ENCODE assay signal across 8 mouse cellular contexts in the genomic region with DNA sequence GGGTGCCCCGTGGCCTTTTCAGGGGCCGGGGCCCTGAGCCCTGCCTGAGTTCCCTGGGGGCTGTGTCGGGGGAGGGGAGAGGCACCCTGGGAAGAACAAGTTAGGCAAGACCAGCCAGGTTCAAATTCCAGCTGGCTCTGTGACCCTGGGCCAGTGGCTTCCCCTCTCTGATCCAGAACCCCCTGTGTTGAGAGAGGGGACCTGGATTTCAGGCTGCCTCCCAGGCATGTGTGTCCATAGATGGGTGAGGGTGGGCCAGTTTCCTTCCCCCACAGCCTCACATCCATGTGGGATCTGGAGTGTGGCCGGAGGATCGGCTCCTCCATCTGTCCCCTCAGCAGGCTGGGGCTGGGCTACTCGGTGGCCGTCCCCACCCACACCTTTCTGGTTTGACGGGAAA. TPM values are rescaled to one million over a fixed set of nuclear protein-coding genes. Genes with fewer than 3 reads are reported as not detected.
DNase-seq lines count a peak whose midpoint lies in the region; ATAC-seq and TF ChIP-seq lines count a peak whose summit lies in the region.

No protein-coding gene starts in this region.

- peak overlapping the region; percentile 37 for H3K9ac ChIP-seq in kidney, postnatal 0 days (ENCODE audit: low read depth, low read length)
- H3K9ac ChIP-seq in forebrain, embryonic 16.5 days (replicated peaks; ENCODE audit: low read depth, low read length): no peak overlapping the region; the same call in 1 of the 2 replicates

- peaks cover 71% of the 10 kb centered on the region for H3K79me2 ChIP-seq in macrophage (ENCODE audit: inconsistent target)

- 32% methylated on average over 8 of the region's 8 CpGs for WGBS in kidney, postnatal 0 days
- WGBS in forebrain, embryonic 16.5 days: 60% methylated on average over 8 of the region's 8 CpGs
- WGBS in macrophage (ENCODE audit: missing documents): 38% methylated on average over 7 of the region's 8 CpGs

- ATAC-seq in kidney, postnatal 0 days (replicated peaks; ENCODE audit: low FRiP score, low read depth): no peak
- no peak for ATAC-seq in forebrain, embryonic 16.5 days

- H3K4me1 ChIP-seq in kidney, postnatal 0 days (replicated peaks; ENCODE audit: insufficient read depth, low read length): peaks cover 20% of the 10 kb centered on the region
- H3K4me1 ChIP-seq in forebrain, embryonic 16.5 days (replicated peaks; ENCODE audit: control insufficient read depth, insufficient read depth, low read length): peaks cover 52% of the 10 kb centered on the region

- no peak for TF ChIP-seq CTCF in kidney, postnatal 0 days (IDR thresholded peaks at IDR 0.05; ENCODE audit: low read depth)

- no peaks in the 10 kb centered on the region for H3K27me3 ChIP-seq in kidney, postnatal 0 days (ENCODE audit: insufficient read depth, low read length)
- peaks cover 8% of the 10 kb centered on the region for H3K27me3 ChIP-seq in forebrain, embryonic 16.5 days (replicated peaks; ENCODE audit: control insufficient read depth, insufficient read depth, low read length)

- 0 out of 2 replicates have a peak overlapping the region, but pooled peaks have one; percentile 1 for H3K4me3 ChIP-seq in kidney, postnatal 0 days (replicated peaks; ENCODE audit: low read depth, low read length)
- no peak overlapping the region for H3K4me3 ChIP-seq in forebrain, embryonic 16.5 days (replicated peaks; ENCODE audit: low read length)
- peak overlapping the region; percentile 76 for H3K4me3 ChIP-seq in macrophage (ENCODE audit: inconsistent target)

- peak overlapping the region; percentile 91 for H3K4me2 ChIP-seq in kidney, postnatal 0 days (ENCODE audit: low read length)
- H3K4me2 ChIP-seq in forebrain, embryonic 16.5 days (ENCODE audit: low read length): 0 out of 2 replicates have a peak overlapping the region, but pooled peaks have one; percentile 3

- no peaks in the 10 kb centered on the region for H3K9me3 ChIP-seq in kidney, postnatal 0 days (replicated peaks; ENCODE audit: low read length)
- no peaks in the 10 kb centered on the region for H3K9me3 ChIP-seq in forebrain, embryonic 16.5 days (ENCODE audit: control insufficient read depth, low read length)

- no peak for DNase-seq in kidney, postnatal 0 days (ENCODE audit: low spot score)
- no peak for DNase-seq in kidney, adult 11 months
- DNase-seq in cerebellum, adult 8-10 months: peak; percentile 59
- DNase-seq in retina, postnatal 1 day: no peak
- no peak for DNase-seq in left cerebral cortex, adult 9 months (ENCODE audit: low spot score in 2 of 2)
- no peak for DNase-seq in MN1 (ENCODE audit: low spot score)

- H3K27ac ChIP-seq in kidney, postnatal 0 days: no peak overlapping the region
- H3K27ac ChIP-seq in forebrain, embryonic 16.5 days (ENCODE audit: low read length): no peak overlapping the region
- H3K27ac ChIP-seq in macrophage: peak overlapping the region; percentile 34

- H3K36me3 ChIP-seq in kidney, postnatal 0 days (ENCODE audit: insufficient read depth, low read length): peaks cover 16% of the 10 kb centered on the region; the same call in 1 of the 2 replicates
- peaks cover 12% of the 10 kb centered on the region for H3K36me3 ChIP-seq in forebrain, embryonic 16.5 days (ENCODE audit: control insufficient read depth, insufficient read depth)
- peaks cover 2% of the 10 kb centered on the region; the same call in 1 of the 2 replicates for H3K36me3 ChIP-seq in macrophage (ENCODE audit: inconsistent target)

RNA-seq across cellular contexts. Expression of gene Zbtb7a, which starts 5.0 kb away (rescaled TPM):
- polyA plus RNA-seq in kidney, postnatal 0 days (2015; fragmentation: Nextera tagmentation; extraction: Ambion mirVana): 33.7 and 37.4 TPM in 2 replicates
- polyA plus RNA-seq in forebrain, embryonic 16.5 days (2015; fragmentation: Nextera tagmentation; extraction: Ambion mirVana): 11.6 and 11.8 TPM in 2 replicates
- total RNA-seq in macrophage (2018; cell fraction: chromatin; rRNA removed): 100 to 1,000 TPM in 6 of 26 experiments, 10 to 100 TPM in 20; 17.7 to 188 (median 75.1) TPM
- 100 to 1,000 TPM in 4 of 26 experiments, 10 to 100 TPM in 22; 50.3 to 111 (median 83.6) TPM for total RNA-seq in macrophage (2018; cell fraction: cytosol; rRNA removed)
- 100 to 1,000 TPM in 11 of 26 experiments, 10 to 100 TPM in 15; 39.7 to 162 (median 88.6) TPM for total RNA-seq in macrophage (2018; cell fraction: nucleus; rRNA removed)
- 48.1 to 55.4 TPM (median 52.8 TPM) in 3 replicates for polyA plus RNA-seq in macrophage (2018)

RNA-seq across cellular contexts. Expression of gene Pias4, which starts 27.7 kb away (rescaled TPM):
- polyA plus RNA-seq in kidney, postnatal 0 days (2015; fragmentation: Nextera tagmentation; extraction: Ambion mirVana): 28.4 and 32.0 TPM in 2 replicates
- polyA plus RNA-seq in forebrain, embryonic 16.5 days (2015; fragmentation: Nextera tagmentation; extraction: Ambion mirVana): 48.5 and 62.7 TPM in 2 replicates
- total RNA-seq in macrophage (2018; cell fraction: chromatin; rRNA removed): 100 to 1,000 TPM in 1 of 26 experiments, 10 to 100 TPM in 25; 30.3 to 113 (median 63.8) TPM
- total RNA-seq in macrophage (2018; cell fraction: cytosol; rRNA removed): 10 to 100 TPM; 18.8 to 27.9 (median 23.9) TPM
- total RNA-seq in macrophage (2018; cell fraction: nucleus; rRNA removed): 10 to 100 TPM; 29.0 to 59.1 (median 42.5) TPM
- 19.6 to 22.5 TPM (median 21.5 TPM) in 3 replicates for polyA plus RNA-seq in macrophage (2018)

RNA-seq across cellular contexts. Expression of gene Map2k2, which starts 34.3 kb away (rescaled TPM):
- 162 and 166 TPM in 2 replicates for polyA plus RNA-seq in kidney, postnatal 0 days (2015; fragmentation: Nextera tagmentation; extraction: Ambion mirVana)
- polyA plus RNA-seq in forebrain, embryonic 16.5 days (2015; fragmentation: Nextera tagmentation; extraction: Ambion mirVana): 210 and 213 TPM in 2 replicates
- 100 to 1,000 TPM in 25 of 26 experiments, 10 to 100 TPM in 1; 88.4 to 251 (median 169) TPM for total RNA-seq in macrophage (2018; cell fraction: chromatin; rRNA removed)
- 100 to 1,000 TPM in 15 of 26 experiments, 10 to 100 TPM in 11; 79.6 to 125 (median 103) TPM for total RNA-seq in macrophage (2018; cell fraction: cytosol; rRNA removed)
- 100 to 1,000 TPM in 17 of 26 experiments, 10 to 100 TPM in 9; 68.3 to 137 (median 111) TPM for total RNA-seq in macrophage (2018; cell fraction: nucleus; rRNA removed)
- 31.4 to 102 TPM (median 93.5 TPM) in 3 replicates for polyA plus RNA-seq in macrophage (2018)

RNA-seq across cellular contexts. Expression of gene Eef2, which starts 36.4 kb away (rescaled TPM):
- 560 and 590 TPM in 2 replicates for polyA plus RNA-seq in kidney, postnatal 0 days (2015; fragmentation: Nextera tagmentation; extraction: Ambion mirVana)
- polyA plus RNA-seq in forebrain, embryonic 16.5 days (2015; fragmentation: Nextera tagmentation; extraction: Ambion mirVana): 652 and 674 TPM in 2 replicates
- 100 to 1,000 TPM; 161 to 373 (median 228) TPM for total RNA-seq in macrophage (2018; cell fraction: chromatin; rRNA removed)
- total RNA-seq in macrophage (2018; cell fraction: cytosol; rRNA removed): 1,000 to 10,000 TPM in 11 of 26 experiments, 100 to 1,000 TPM in 15; 644 to 1,256 (median 896) TPM
- 100 to 1,000 TPM; 248 to 505 (median 331) TPM for total RNA-seq in macrophage (2018; cell fraction: nucleus; rRNA removed)
- 749 to 1,081 TPM (median 1,012 TPM) in 3 replicates for polyA plus RNA-seq in macrophage (2018)

RNA-seq across cellular contexts. Expression of gene Creb3l3, which starts 41.3 kb away (rescaled TPM):
- 0.29 and 0.36 TPM in 2 replicates for polyA plus RNA-seq in kidney, postnatal 0 days (2015; fragmentation: Nextera tagmentation; extraction: Ambion mirVana)
- polyA plus RNA-seq in forebrain, embryonic 16.5 days (2015; fragmentation: Nextera tagmentation; extraction: Ambion mirVana): 0.17 and 0.66 TPM in 2 replicates
- total RNA-seq in macrophage (2018; cell fraction: chromatin; rRNA removed): 1 to 10 TPM in 1 of 26 experiments, under 1 TPM in 12, not detected in 13; 0.30 to 1.4 (median 0.59) TPM
- total RNA-seq in macrophage (2018; cell fraction: cytosol; rRNA removed): 1 to 10 TPM in 19 of 26 experiments, under 1 TPM in 7; 0.38 to 1.8 (median 1.1) TPM
- total RNA-seq in macrophage (2018; cell fraction: nucleus; rRNA removed): 1 to 10 TPM in 4 of 26 experiments, under 1 TPM in 15, not detected in 7; 0.25 to 1.7 (median 0.61) TPM
- 0.75 to 1.1 TPM (median 0.85 TPM) in 3 replicates for polyA plus RNA-seq in macrophage (2018)
